10 mouse cellular contexts compared by ENCODE assay signal in genomic region chr16:65816059-65816458, GRCm38 (mm10). TPM values are rescaled to one million over a fixed set of nuclear protein-coding genes. Genes with fewer than 3 reads are reported as not detected.
DNase-seq lines count a peak whose midpoint lies in the region; ATAC-seq and TF ChIP-seq lines count a peak whose summit lies in the region.
"Had no signal": no experiment of that assay in that cellular context is flagged by ENCODE, and none has a peak within 500 bp of the region (broad histone marks: within the 10 kb centered on the region; RNA-seq: fewer than 3 reads in every experiment).

No protein-coding gene starts in this region.

- no peaks in the 10 kb centered on the region for H3K36me3 ChIP-seq in heart, embryonic 12.5 days
- H3K36me3 ChIP-seq in E14TG2a.4 (ENCODE audit: insufficient read depth, low read length): no peaks in the 10 kb centered on the region
- H3K36me3 ChIP-seq in forebrain, embryonic 14.5 days (ENCODE audit: control insufficient read depth, insufficient read depth, low read length): no peaks in the 10 kb centered on the region
- H3K36me3 ChIP-seq in midbrain, embryonic 10.5 days: no peaks in the 10 kb centered on the region
- H3K36me3 ChIP-seq: G1E had no signal

- no peak for DNase-seq in heart, postnatal 14 days
- peak; percentile 1 for DNase-seq in forebrain, embryonic 14.5 days (ENCODE audit: low spot score)
- DNase-seq in midbrain, embryonic 10.5 days (ENCODE audit: low spot score): no peak
- no peak for DNase-seq in thymus, postnatal 10 days (ENCODE audit: low spot score in 2 of 2)
- DNase-seq in layer of hippocampus, adult 18-20 months (ENCODE audit: low spot score in 2 of 2): no peak
- no peak for DNase-seq in cerebellum, postnatal 25 days
- DNase-seq: cerebellum, adult 8-10 months had no signal

- 0 out of 2 replicates have a peak, but pooled peaks cover 3% of the 10 kb centered on the region for H3K27me3 ChIP-seq in heart, embryonic 12.5 days (replicated peaks)
- peaks cover 13% of the 10 kb centered on the region for H3K27me3 ChIP-seq in E14TG2a.4 (ENCODE audit: insufficient read depth, low read length)
- H3K27me3 ChIP-seq in forebrain, embryonic 14.5 days (replicated peaks; ENCODE audit: control insufficient read depth, insufficient read depth, low read length): peaks cover 7% of the 10 kb centered on the region; the same call in 1 of the 2 replicates
- peaks cover 21% of the 10 kb centered on the region for H3K27me3 ChIP-seq in midbrain, embryonic 10.5 days (ENCODE audit: low read depth, poor library complexity, severe bottlenecking)

- TF ChIP-seq CTCF in E14TG2a.4 (conservative IDR thresholded peaks at IDR 0.05; ENCODE audit: low read length): no peak

- H3K27ac ChIP-seq in heart, embryonic 12.5 days (ENCODE audit: poor library complexity, severe bottlenecking): no peak overlapping the region
- no peak overlapping the region for H3K27ac ChIP-seq in forebrain, embryonic 14.5 days (ENCODE audit: low read depth, low read length)
- H3K27ac ChIP-seq in midbrain, embryonic 10.5 days (replicated peaks): no peak overlapping the region

- 0 out of 2 replicates have a peak overlapping the region, but pooled peaks have one; percentile 68 for H3K9ac ChIP-seq in heart, embryonic 12.5 days
- H3K9ac ChIP-seq in forebrain, embryonic 14.5 days (ENCODE audit: low read length): peak overlapping the region; percentile 66; the same call in 1 of the 2 replicates

- 0 out of 2 replicates have a peak, but pooled peaks cover 4% of the 10 kb centered on the region for H3K4me1 ChIP-seq in heart, embryonic 12.5 days (replicated peaks)
- H3K4me1 ChIP-seq in E14TG2a.4 (replicated peaks; ENCODE audit: low read depth, low read length): peaks cover 10% of the 10 kb centered on the region
- no peaks in the 10 kb centered on the region for H3K4me1 ChIP-seq in forebrain, embryonic 14.5 days (ENCODE audit: control insufficient read depth, insufficient read depth, low read length)
- peaks cover 13% of the 10 kb centered on the region for H3K4me1 ChIP-seq in midbrain, embryonic 10.5 days

- ATAC-seq in heart, embryonic 12.5 days (ENCODE audit: insufficient number of reproducible peaks, low FRiP score): no peak
- no peak for ATAC-seq in forebrain, embryonic 14.5 days

- H3K9me3 ChIP-seq in heart, embryonic 12.5 days (replicated peaks): 0 out of 2 replicates have a peak, but pooled peaks cover 3% of the 10 kb centered on the region
- peaks cover 26% of the 10 kb centered on the region for H3K9me3 ChIP-seq in E14TG2a.4 (ENCODE audit: low read length)
- no peaks in the 10 kb centered on the region for H3K9me3 ChIP-seq in forebrain, embryonic 14.5 days (replicated peaks; ENCODE audit: control insufficient read depth, low read length)
- H3K9me3 ChIP-seq in midbrain, embryonic 10.5 days (replicated peaks): no peaks in the 10 kb centered on the region

- peak overlapping the region; percentile 93 for H3K4me2 ChIP-seq in heart, embryonic 12.5 days
- peak overlapping the region; percentile 70 for H3K4me2 ChIP-seq in forebrain, embryonic 14.5 days (ENCODE audit: low read length)

- intact Hi-C loops in heart, postnatal 14 days (cut with DNase I): no loop called here

- peak overlapping the region; percentile 69 for H3K4me3 ChIP-seq in heart, embryonic 12.5 days
- H3K4me3 ChIP-seq in E14TG2a.4 (replicated peaks; ENCODE audit: low read length): peak overlapping the region; percentile 88
- peak overlapping the region; percentile 63; the same call in 1 of the 2 replicates for H3K4me3 ChIP-seq in forebrain, embryonic 14.5 days (ENCODE audit: low read depth, low read length)
- peak overlapping the region; percentile 70 for H3K4me3 ChIP-seq in midbrain, embryonic 10.5 days

- 25% methylated on average over 3 of the region's 3 CpGs for WGBS in heart, embryonic 12.5 days
- 27% methylated on average over 3 of the region's 3 CpGs for WGBS in forebrain, embryonic 14.5 days
- 20% methylated on average over 3 of the region's 3 CpGs for WGBS in midbrain, embryonic 10.5 days

RNA-seq across cellular contexts. Expression of gene Vgll3, which starts 1.0 kb away (rescaled TPM):
- 2.6 and 3.0 TPM in 2 replicates for polyA plus RNA-seq in heart, embryonic 12.5 days (2016; fragmentation: Nextera tagmentation; extraction: Ambion mirVana)
- 1 to 10 TPM; 3.2 to 3.9 TPM for total RNA-seq in heart, postnatal 14 days (2021)
- polyA plus RNA-seq in forebrain, embryonic 14.5 days (2014; fragmentation: Nextera tagmentation; extraction: Ambion mirVana): 0.42 and 0.74 TPM in 2 replicates
- polyA plus RNA-seq in midbrain, embryonic 10.5 days (2016; fragmentation: Nextera tagmentation; extraction: Ambion mirVana): 2.5 and 2.6 TPM in 2 replicates
- 1 to 10 TPM; 6.1 to 7.5 TPM for total RNA-seq in layer of hippocampus, adult 18-20 months (2021)
- polyA plus RNA-seq: G1E had no signal
